Mouse (Mus musculus) c-Kit-negative CD71-positive TER-119-positive erythroid progenitor cells, embryonic 14.5 days (primary cell): ENCODE measurements around the gene Trim11.
"Not testable (repeated sequence)": the region's sequence is repeated elsewhere in the genome, so short reads cannot be mapped to it uniquely, and the experiment has no call there.

Experiments used
- DNase-seq: peaks from one replicate; pipeline ENCODE4 v3.0.0-alpha.2; 2013; ENCODE audit warnings: low read depth, low spot score

Gene Trim11

GRCm38 (mm10) chr11:58978027-58978705 is at the start of gene Trim11:
TSS of gene Trim11 (plus strand) at chr11:58978093.
- DNase-seq, result no peak

DNA sequence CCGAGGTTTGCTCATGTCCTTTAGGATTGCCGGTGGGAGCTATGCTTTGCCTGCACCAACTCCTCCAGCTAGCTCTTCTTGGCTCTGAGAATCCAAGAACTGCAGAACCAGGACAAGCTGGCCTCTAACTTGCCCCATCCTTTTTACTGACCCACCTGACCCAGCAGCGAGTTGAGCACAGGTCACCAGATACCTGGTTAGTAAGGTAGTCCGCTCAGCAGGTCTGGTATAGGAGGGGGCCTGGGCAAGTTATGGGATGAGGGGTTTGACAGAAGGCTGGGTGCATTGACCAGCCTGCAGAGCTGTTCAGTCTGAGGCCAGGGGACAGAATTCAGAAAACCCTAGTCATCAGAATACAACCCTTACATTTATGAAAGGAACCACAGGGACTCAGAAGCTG is 48.8 kb upstream of the Trim11 start:
- no peak for DNase-seq

DNA sequence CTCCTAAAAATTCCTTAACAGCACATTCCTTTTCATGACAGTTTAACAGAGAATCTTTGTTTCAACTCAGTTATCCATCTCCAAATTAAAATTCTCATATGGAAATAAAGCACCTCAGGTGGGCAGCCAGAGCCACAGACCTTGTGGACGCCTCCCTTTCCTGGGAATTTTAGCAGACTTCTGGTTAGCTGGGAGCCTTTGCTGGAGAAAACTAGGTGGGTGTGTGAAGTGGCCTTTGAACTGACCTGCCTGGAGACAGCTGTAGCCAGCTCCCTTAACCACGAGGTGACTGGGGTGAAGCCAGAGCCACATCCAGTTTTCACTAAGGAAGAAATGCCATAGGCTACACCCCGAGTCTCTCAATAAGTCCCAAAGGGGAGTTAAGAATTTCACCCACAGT is 48.3 kb upstream of the Trim11 start:
- no peak for DNase-seq

GRCm38 (mm10) chr11:58930254-58930653 is 47.6 kb upstream of the Trim11 start:
- no peak for DNase-seq

DNA sequence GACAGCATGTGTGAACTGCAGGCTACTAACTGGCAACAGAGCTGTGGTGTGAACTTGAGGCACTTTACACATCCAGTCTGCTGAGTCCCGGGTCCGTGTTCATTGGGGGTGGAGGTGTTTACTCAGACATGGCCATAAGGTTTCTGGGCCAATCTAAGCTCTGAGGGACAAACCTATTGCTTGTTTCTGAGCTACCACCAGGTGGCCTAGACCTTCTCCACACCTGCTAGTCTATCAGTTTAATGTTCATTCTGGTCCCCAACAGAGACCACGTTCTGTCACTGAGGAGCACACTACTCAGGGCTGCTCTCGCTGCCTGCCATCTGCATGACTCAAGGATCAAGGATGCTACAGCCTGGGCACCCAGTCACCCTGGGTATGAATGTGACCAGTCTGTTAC is 46.3 kb upstream of the Trim11 start:
- no peak for DNase-seq

DNA sequence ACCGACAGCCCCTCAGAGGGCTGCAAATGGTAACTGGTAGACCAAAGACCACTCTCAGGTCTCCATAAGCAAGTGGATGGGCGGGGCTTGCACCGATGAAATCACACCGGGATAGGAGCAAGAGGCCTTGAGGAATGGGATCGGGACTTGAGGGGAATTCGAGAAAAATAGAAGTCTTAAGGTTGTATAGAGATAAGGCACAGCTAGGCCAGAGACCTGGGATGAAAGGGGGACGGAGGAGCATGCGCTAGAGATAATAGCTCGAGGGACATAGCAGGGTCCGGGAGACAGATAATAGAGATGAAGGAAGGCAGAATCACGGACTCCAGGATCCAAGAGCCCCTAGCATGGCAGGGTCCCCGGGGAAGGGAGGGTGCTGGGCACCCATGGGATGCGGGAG is 40.0 kb upstream of the Trim11 start:
- DNase-seq, result no peak

DNA sequence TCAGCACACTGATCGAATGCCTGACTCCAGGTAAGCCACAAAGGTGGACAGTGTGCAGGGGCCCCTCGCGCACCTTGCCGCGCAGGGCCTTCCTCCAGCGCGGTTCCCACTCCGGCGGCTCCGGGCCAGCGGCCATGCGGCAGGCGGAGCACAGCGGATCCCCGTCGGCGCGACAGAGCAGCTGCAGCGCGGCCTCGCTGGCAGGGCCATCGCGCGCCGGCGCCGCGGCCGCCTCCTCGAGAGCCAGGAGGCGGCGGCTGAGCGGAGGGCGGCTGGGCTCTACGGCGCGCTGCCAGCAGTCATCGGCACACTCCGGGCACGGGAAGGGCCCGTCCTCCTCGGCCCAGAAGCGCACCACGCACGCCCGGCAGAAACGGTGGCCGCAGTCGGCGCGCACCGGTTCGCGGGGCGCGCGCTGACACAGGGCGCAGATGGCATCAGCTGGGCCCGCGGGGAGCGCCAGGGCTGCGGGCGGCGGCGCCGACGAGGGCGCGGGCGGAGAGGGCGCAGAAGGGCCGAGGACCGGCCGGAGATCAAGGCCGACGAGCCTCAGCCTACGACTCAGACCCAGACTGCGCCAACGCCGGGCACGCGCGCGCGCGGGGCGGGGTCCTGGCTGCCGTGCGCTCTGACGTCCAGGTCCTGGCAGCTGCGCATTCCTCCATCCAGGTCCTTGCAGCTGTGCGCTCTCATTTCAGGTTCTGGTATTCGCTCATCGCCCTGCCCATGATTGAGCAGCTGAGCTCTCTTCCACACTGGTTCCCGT is 39.4 kb upstream of the Trim11 start, which contains the start of gene Rnf187:
TSS of gene Rnf187 (minus strand) at position 595 of the 766 bp plus-strand sequence.
- peak; percentile 70 for DNase-seq

- no peak for DNase-seq
Observed at GRCm38 (mm10) chr11:58939088-58939439, 38.8 kb upstream of the Trim11 start.

- DNase-seq, result no peak
Observed at GRCm38 (mm10) chr11:58944136-58944535, 33.8 kb upstream of the Trim11 start.

DNA sequence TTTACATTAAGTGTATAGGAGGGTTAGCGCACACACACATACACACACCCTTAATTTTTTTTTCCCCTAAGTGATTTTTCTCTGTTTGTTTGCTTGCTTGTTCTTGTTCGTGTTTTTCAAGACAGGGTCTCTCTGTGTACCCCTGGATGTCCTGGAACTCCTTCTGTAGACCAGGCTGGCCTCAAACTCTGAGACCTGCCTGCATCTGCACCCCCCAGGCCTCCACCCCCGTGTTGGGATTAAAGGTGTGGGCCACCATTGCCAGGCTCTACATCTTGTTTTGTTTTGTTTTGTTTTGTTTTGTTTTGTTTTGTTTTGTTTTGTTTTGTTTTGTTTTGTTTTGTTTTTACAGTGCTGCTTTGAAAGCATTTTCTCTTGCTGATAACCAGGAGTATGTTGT is 30.6 kb upstream of the Trim11 start:
- DNase-seq, result no peak

DNA sequence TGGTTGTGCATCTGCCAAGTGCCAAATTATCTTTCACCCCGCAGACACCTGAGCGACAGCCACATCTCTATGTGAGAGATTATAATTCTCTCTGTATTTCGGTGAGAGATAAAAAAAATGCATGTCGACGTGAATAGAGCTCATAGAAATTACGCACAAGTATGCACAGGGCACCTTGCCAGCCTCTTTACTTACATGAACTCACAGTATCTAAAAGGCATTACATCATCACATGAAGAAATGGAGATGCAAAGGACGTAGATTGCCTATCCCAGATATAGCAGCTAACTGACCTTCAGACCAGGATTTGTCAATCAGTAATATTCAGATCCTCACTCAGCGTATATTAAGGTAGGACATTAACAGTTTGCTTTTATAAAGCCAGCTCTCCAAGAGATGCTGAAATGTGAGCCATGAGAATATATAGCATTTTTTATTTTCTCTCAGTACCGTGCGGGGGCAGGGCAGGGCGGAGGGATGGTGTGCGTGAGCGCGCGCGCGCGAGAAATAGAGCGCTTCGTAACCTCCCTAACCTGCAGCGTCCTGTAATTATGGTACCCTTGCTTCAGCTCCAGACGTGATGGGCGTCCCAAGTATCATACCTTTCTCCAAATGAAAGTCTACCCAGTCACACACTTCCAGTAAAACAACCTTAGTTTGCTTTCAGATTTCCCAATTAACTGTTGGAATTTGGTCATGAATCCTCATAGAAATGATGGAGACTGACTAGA is 29.9 kb upstream of the Trim11 start:
- no peak for DNase-seq

- DNase-seq, result no peak
Observed at GRCm38 (mm10) chr11:58948542-58949479, 29.1 kb upstream of the Trim11 start, which contains the start of gene Hist3h2ba. TSS of gene Hist3h2ba (plus strand) at chr11:58948920.

GRCm38 (mm10) chr11:58949480-58950431 is 28.1 kb upstream of the Trim11 start:
- DNase-seq, result no peak

GRCm38 (mm10) chr11:58951210-58951609 is 26.7 kb upstream of the Trim11 start:
- no peak for DNase-seq

DNA sequence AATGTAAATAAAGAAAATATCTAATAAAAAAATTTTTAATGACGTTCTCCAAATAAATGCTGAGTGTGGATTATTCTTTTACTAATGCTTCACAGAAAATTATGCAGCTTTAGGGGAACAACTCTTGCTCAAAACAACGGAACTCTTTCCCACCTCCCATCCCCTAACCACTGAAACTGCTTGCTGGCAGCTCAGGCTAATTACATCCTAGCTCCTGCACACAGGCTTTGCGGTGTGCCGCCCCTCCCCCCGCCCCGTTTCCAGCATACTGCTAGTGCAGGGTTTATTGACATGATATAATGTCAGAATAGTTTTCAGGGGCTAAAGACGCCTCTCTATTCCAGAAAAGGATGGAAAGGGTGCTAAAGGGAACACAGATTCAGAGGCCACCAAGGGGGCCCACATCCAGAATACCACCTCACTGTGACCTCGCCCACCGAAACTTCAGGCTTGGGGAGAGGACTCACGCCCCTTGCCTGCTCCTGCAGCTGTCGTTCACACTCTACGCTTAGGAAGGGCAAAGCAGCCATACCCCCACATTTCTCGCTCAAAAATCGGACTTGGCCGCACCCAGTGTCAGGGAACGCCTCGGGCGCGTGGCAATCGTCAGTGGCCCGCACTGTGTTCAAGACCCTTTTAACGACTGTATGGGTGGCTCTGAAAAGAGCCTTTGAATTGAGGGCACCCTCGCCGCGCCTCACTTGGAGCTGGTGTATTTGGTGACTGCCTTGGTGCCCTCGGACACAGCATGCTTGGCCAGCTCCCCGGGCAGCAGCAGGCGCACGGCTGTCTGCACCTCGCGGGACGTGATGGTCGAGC is 24.3 kb upstream of the Trim11 start:
- DNase-seq, result no peak

DNA sequence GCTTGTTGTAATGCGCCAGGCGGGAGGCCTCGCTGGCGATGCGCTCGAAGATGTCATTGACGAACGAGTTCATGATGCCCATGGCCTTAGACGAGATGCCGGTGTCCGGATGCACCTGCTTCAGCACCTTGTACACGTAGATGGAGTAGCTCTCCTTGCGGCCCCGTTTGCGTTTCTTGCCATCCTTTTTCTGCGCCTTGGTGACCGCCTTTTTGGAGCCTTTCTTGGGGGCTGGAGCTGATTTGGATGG is 23.8 kb upstream of the Trim11 start:
- DNase-seq, result not testable (repeated sequence)

- peak; percentile 93 for DNase-seq
Observed at GRCm38 (mm10) chr11:58954420-58955142, 23.3 kb upstream of the Trim11 start, which contains the start of the genes Hist3h2a and Trim17. TSS of gene Hist3h2a (plus strand) at chr11:58954685. TSS of gene Trim17 (plus strand) at chr11:58954685.

DNA sequence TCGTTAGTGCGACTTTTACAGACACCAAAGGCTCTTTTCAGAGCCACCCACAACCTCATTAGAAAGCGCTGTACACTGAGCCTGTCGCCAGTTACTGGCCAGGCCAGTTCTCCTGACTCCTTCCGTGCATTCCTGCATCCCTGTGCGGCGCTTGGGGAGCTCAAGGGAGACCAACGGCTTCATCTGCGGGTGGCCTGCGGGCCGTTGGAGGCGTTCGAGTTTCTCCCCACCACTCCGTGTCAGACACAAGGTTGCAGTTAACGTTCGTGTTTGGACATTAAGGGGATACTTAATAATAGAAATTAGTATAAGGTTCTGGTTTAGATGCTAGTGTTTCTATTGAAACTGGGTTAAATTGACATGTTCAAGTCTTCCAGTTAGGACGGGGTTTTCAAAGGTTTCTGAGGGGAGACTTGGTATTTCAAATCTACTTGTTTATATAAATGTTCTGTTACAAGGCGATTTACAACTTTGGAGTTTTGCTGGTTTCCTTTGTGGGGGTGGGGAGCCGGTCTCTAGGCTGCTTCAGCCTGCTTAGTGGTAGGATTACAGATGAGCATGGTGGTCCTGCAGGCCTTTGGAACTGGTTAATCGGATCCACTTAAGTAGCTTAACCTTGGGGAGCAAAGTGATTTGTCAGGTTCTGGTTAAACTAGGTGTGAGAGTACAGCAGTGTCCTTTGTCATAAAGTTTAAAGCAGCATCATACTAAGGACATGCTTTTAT is 22.6 kb upstream of the Trim11 start:
- DNase-seq, result no peak
